Mouse (Mus musculus) spleen, embryonic (tissue): Measurements from ENCODE around the gene Gm45140.

ENCODE experiments used
- CTCF ChIA-PET: fragments of 350-600 bp; sonication (Branson Sonifier 250); formaldehyde crosslinking; loops from one replicate; lab custom pipeline; 2022; lab: Charles Lee

The Gm45140 gene

GRCm38 (mm10) chr6:87746849-87747248 lies 88.7 kb downstream of the Gm45140 start:
- CTCF ChIA-PET, result interaction anchor here (0.7 kb wide), 1 partner anchor 15 kb away, joined by 9 read pairs; no protein-coding TSS in a partner anchor

GRCm38 (mm10) chr6:87746059-87746458 lies 89.5 kb downstream of the Gm45140 start:
- CTCF ChIA-PET, result no interaction called here

GRCm38 (mm10) chr6:87745301-87745700 lies 90.3 kb downstream of the Gm45140 start:
- CTCF ChIA-PET, result no interaction called here

GRCm38 (mm10) chr6:87744632-87745031 lies 91.0 kb downstream of the Gm45140 start:
- CTCF ChIA-PET, result no interaction called here

GRCm38 (mm10) chr6:87743281-87743680 lies 92.3 kb downstream of the Gm45140 start:
- CTCF ChIA-PET, result no interaction called here

- CTCF ChIA-PET, result no interaction called here
Measured at GRCm38 (mm10) chr6:87742804-87743203, 92.8 kb downstream of the Gm45140 start.

GRCm38 (mm10) chr6:87741978-87742377 lies 93.6 kb downstream of the Gm45140 start:
- CTCF ChIA-PET, result no interaction called here

GRCm38 (mm10) chr6:87740496-87740895 lies 95.1 kb downstream of the Gm45140 start:
- CTCF ChIA-PET, result interaction anchor here (0.6 kb wide), 1 partner anchor 809 kb away, joined by 4 read pairs; no protein-coding TSS in a partner anchor

GRCm38 (mm10) chr6:87739898-87740297 lies 95.7 kb downstream of the Gm45140 start:
- CTCF ChIA-PET, result no interaction called here
